Mouse (Mus musculus): ENCODE results near the gene Atrnl1.

DNA sequence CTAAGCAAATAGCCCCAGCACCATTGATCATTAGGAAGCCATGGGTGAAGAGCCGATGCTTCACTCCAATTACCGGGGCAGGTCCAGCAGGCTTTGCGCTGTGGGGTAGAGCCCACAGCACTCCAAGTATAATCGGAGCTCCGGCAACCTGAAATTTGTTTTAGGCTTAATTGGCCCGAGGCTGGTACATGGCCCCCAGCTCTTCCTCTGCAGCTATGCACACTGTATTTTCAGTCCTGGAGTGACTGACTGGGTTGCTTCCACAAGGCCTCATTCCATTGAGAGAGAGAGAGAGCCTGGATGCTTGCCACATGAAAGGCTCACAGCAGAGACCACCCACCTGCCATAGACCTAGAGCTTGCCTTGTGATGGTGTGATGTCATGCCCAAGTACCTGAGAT, 555.3 kb downstream of the Atrnl1 start:
- TF ChIP-seq GATA1 (IDR thresholded peaks at IDR 0.05; ENCODE audit: borderline replicate concordance, low read length) (no peak), FLI1 (IDR thresholded peaks at IDR 0.05; ENCODE audit: low read length) (no peak)

Measured in megakaryocyte, embryonic 14.5 days (primary cell).